Mouse (Mus musculus) embryonic facial prominence, embryonic 13.5 days (tissue): ENCODE measurements around the gene Tut7. TPM values are rescaled to one million over a fixed set of nuclear protein-coding genes. Genes with fewer than 3 reads are reported as not detected.
"Not testable (repeated sequence)": the region's sequence is repeated elsewhere in the genome, so short reads cannot be mapped to it uniquely, and the experiment has no call there.

ENCODE experiments used
- ATAC-seq: fragments of 200-750 bp; cut with Nextera tagmentation; 2 replicates; pipeline ENCODE4 v1.8.0; 2017; ENCODE audit warnings: low read depth; ENCODE audit not compliant: insufficient number of reproducible peaks, insufficient read depth, low FRiP score, low TSS enrichment
- H3K27ac ChIP-seq: fragments of 300-500 bp; sonication (generic); 2 replicates; pipeline ENCODE4 v1.5.1; 2015; ENCODE audit warnings: moderate library complexity, mild to moderate bottlenecking, inconsistent platforms
- H3K27me3 ChIP-seq: fragments of 300-500 bp; sonication (generic); 2 replicates; pipeline ENCODE4 v1.6.1; 2015; ENCODE audit warnings: mild to moderate bottlenecking, inconsistent platforms
- H3K36me3 ChIP-seq: fragments of 300-500 bp; sonication (generic); 2 replicates; pipeline ENCODE4 v1.6.1; 2015; ENCODE audit warnings: mild to moderate bottlenecking, inconsistent platforms
- H3K4me1 ChIP-seq: fragments of 300-500 bp; sonication (generic); 2 replicates; pipeline ENCODE4 v1.6.1; 2015; ENCODE audit warnings: inconsistent platforms
- H3K4me2 ChIP-seq: fragments of 300-500 bp; sonication (generic); 2 replicates; pipeline ENCODE4 v1.6.1; 2015; ENCODE audit warnings: moderate library complexity, mild to moderate bottlenecking, inconsistent platforms
- H3K4me3 ChIP-seq: fragments of 300-500 bp; sonication (generic); 2 replicates; pipeline ENCODE4 v1.5.1; 2015; ENCODE audit warnings: mild to moderate bottlenecking, inconsistent platforms
- H3K9ac ChIP-seq: fragments of 300-500 bp; sonication (generic); 2 replicates; pipeline ENCODE4 v1.6.1; 2015; ENCODE audit warnings: mild to moderate bottlenecking, inconsistent platforms
- H3K9me3 ChIP-seq: fragments of 300-500 bp; sonication (generic); 2 replicates; pipeline ENCODE4 v1.6.1; 2016; ENCODE audit warnings: inconsistent platforms
- WGBS: fragments of 180-500 bp; shearing (Covaris S2); methylation state at CpG from one replicate; pipeline ENCODE4 v1.1.7; 2015; ENCODE audit warnings: mixed read lengths; 5-methylcytosine and 5-hydroxymethylcytosine counted together
- polyA plus RNA-seq: library from polyadenylated mRNA; unstranded; fragments of >200 nt; fragmentation: Nextera tagmentation; extraction: Ambion mirVana; gene quantifications from 2 replicates; pipeline ENCODE4 v1.2.1, GENCODE M21; 2015

Gene Tut7
- polyA plus RNA-seq, 1 experiment from 2014 or later: 54.2 TPM

GRCm38 (mm10) chr13:59750310-59750709, 72.6 kb downstream of the Tut7 start:
- no peak overlapping the region for H3K4me3 ChIP-seq
- no peak overlapping the region for H3K4me2 ChIP-seq
- H3K9me3 ChIP-seq: no peaks in the 10 kb centered on the region
- WGBS: 43% methylated on average over 12 of the region's 12 CpGs
- no peaks in the 10 kb centered on the region for H3K27me3 ChIP-seq
- no peak for ATAC-seq
- peaks cover 14% of the 10 kb centered on the region; the same call in 1 of the 2 replicates for H3K4me1 ChIP-seq
- H3K36me3 ChIP-seq: peaks cover 16% of the 10 kb centered on the region
- no peak overlapping the region for H3K9ac ChIP-seq
- no peak overlapping the region for H3K27ac ChIP-seq

GRCm38 (mm10) chr13:59746711-59747110, 76.2 kb downstream of the Tut7 start, which contains the start of gene 1700014D04Rik:
TSS of gene 1700014D04Rik (minus strand) at chr13:59746752.
- Histone ChIP-seq H3K9ac (no peak within 1 kb of the TSS), H3K4me2 (no peak within 1 kb of the TSS), H3K4me1 (peaks cover 14% of the 10 kb centered on the region; the same call in 1 of the 2 replicates), H3K4me3 (no peak within 1 kb of the TSS), H3K36me3 (no peaks in the 10 kb centered on the region), H3K9me3 (no peaks in the 10 kb centered on the region), H3K27ac (no peak within 1 kb of the TSS), H3K27me3 (no peaks in the 10 kb centered on the region)
- no peak for ATAC-seq
- 78% methylated on average over 9 of the region's 9 CpGs for WGBS

GRCm38 (mm10) chr13:59746164-59746563, 76.8 kb downstream of the Tut7 start:
- Histone ChIP-seq H3K36me3 (no peaks in the 10 kb centered on the region), H3K4me3 (no peak overlapping the region), H3K4me1 (peaks cover 13% of the 10 kb centered on the region; the same call in 1 of the 2 replicates), H3K9ac (no peak overlapping the region), H3K27me3 (no peaks in the 10 kb centered on the region), H3K27ac (no peak overlapping the region), H3K9me3 (no peaks in the 10 kb centered on the region), H3K4me2 (no peak overlapping the region)
- WGBS: 75% methylated on average over 6 of the region's 6 CpGs
- ATAC-seq: no peak

- 81% methylated on average over 6 of the region's 6 CpGs for WGBS
- ATAC-seq: no peak
Measured at GRCm38 (mm10) chr13:59745462-59745861, 77.5 kb downstream of the Tut7 start.

GRCm38 (mm10) chr13:59741697-59742096, 81.2 kb downstream of the Tut7 start:
- H3K9me3 ChIP-seq: no peaks in the 10 kb centered on the region
- ATAC-seq: no peak
- H3K9ac ChIP-seq: no peak overlapping the region
- no peaks in the 10 kb centered on the region for H3K4me1 ChIP-seq
- no peak overlapping the region for H3K4me3 ChIP-seq
- no peak overlapping the region for H3K4me2 ChIP-seq
- no peaks in the 10 kb centered on the region for H3K36me3 ChIP-seq
- WGBS: 76% methylated on average over 10 of the region's 10 CpGs
- H3K27me3 ChIP-seq: no peaks in the 10 kb centered on the region
- no peak overlapping the region for H3K27ac ChIP-seq

More at GRCm38 (mm10) chr13:59745462-59745861, 77.5 kb downstream of the Tut7 start:
- peaks cover 6% of the 10 kb centered on the region; the same call in 1 of the 2 replicates for H3K4me1 ChIP-seq
- H3K36me3 ChIP-seq: no peaks in the 10 kb centered on the region
- no peak overlapping the region for H3K9ac ChIP-seq
- H3K27ac ChIP-seq: no peak overlapping the region
- no peaks in the 10 kb centered on the region for H3K9me3 ChIP-seq
- H3K4me3 ChIP-seq: no peak overlapping the region
- H3K27me3 ChIP-seq: no peaks in the 10 kb centered on the region
- no peak overlapping the region for H3K4me2 ChIP-seq

GRCm38 (mm10) chr13:59741096-59741495, 81.9 kb downstream of the Tut7 start:
- no peaks in the 10 kb centered on the region for H3K4me1 ChIP-seq
- H3K4me2 ChIP-seq: no peak overlapping the region
- no peak overlapping the region for H3K27ac ChIP-seq
- no peaks in the 10 kb centered on the region for H3K9me3 ChIP-seq
- no peak overlapping the region for H3K4me3 ChIP-seq
- H3K27me3 ChIP-seq: no peaks in the 10 kb centered on the region
- no peaks in the 10 kb centered on the region for H3K36me3 ChIP-seq
- WGBS: 89% methylated on average over 11 of the region's 11 CpGs
- H3K9ac ChIP-seq: no peak overlapping the region
- no peak for ATAC-seq

GRCm38 (mm10) chr13:59739397-59739796, 83.5 kb downstream of the Tut7 start:
- H3K4me3 ChIP-seq: no peak overlapping the region
- peaks cover 4% of the 10 kb centered on the region; the same call in 1 of the 2 replicates for H3K4me1 ChIP-seq
- no peak overlapping the region for H3K27ac ChIP-seq
- no peak for ATAC-seq
- H3K4me2 ChIP-seq: no peak overlapping the region
- no peaks in the 10 kb centered on the region for H3K36me3 ChIP-seq
- no peak overlapping the region for H3K9ac ChIP-seq
- WGBS: 96% methylated on average over 4 of the region's 4 CpGs
- H3K9me3 ChIP-seq: no peaks in the 10 kb centered on the region
- H3K27me3 ChIP-seq: no peaks in the 10 kb centered on the region

- Histone ChIP-seq H3K36me3 (no peaks in the 10 kb centered on the region), H3K4me1 (peaks cover 4% of the 10 kb centered on the region; the same call in 1 of the 2 replicates), H3K9me3 (no peaks in the 10 kb centered on the region), H3K4me2 (no peak overlapping the region), H3K4me3 (no peak overlapping the region), H3K27ac (no peak overlapping the region), H3K27me3 (no peaks in the 10 kb centered on the region), H3K9ac (no peak overlapping the region)
- ATAC-seq: no peak
- 82% methylated on average over 2 of the region's 2 CpGs for WGBS
Measured at GRCm38 (mm10) chr13:59738455-59738854, 84.5 kb downstream of the Tut7 start.

GRCm38 (mm10) chr13:59735190-59735589, 87.8 kb downstream of the Tut7 start:
- Histone ChIP-seq H3K36me3 (no peaks in the 10 kb centered on the region), H3K4me3 (no peak overlapping the region), H3K9me3 (no peaks in the 10 kb centered on the region), H3K9ac (no peak overlapping the region), H3K27me3 (no peaks in the 10 kb centered on the region), H3K4me1 (peaks cover 4% of the 10 kb centered on the region; the same call in 1 of the 2 replicates), H3K27ac (no peak overlapping the region), H3K4me2 (no peak overlapping the region)
- 24% methylated on average over 3 of the region's 3 CpGs for WGBS
- ATAC-seq: peak; percentile 49; the same call in 1 of the 2 replicates

- 28% methylated on average over 6 of the region's 6 CpGs for WGBS
- not testable (repeated sequence) for H3K4me1 ChIP-seq, H3K9ac ChIP-seq, ATAC-seq, H3K4me3 ChIP-seq, H3K4me2 ChIP-seq, H3K27me3 ChIP-seq, H3K27ac ChIP-seq, H3K36me3 ChIP-seq, H3K9me3 ChIP-seq
Measured at GRCm38 (mm10) chr13:59734347-59734746, 88.6 kb downstream of the Tut7 start.

GRCm38 (mm10) chr13:59733936-59734335, 89.0 kb downstream of the Tut7 start:
- no peak for ATAC-seq

GRCm38 (mm10) chr13:59731652-59732051, 91.3 kb downstream of the Tut7 start, which contains the start of gene Spata31d1d:
TSS of gene Spata31d1d (minus strand) at chr13:59731752.
- no peak within 1 kb of the TSS for H3K4me3 ChIP-seq
- no peak for ATAC-seq
- H3K4me1 ChIP-seq: peaks cover 6% of the 10 kb centered on the region; the same call in 1 of the 2 replicates
- H3K27me3 ChIP-seq: no peaks in the 10 kb centered on the region
- WGBS: 38% methylated on average over 7 of the region's 7 CpGs
- H3K9ac ChIP-seq: no peak within 1 kb of the TSS
- H3K27ac ChIP-seq: no peak within 1 kb of the TSS
- no peaks in the 10 kb centered on the region for H3K36me3 ChIP-seq
- H3K4me2 ChIP-seq: no peak within 1 kb of the TSS
- no peaks in the 10 kb centered on the region for H3K9me3 ChIP-seq

More at GRCm38 (mm10) chr13:59733936-59734335, 89.0 kb downstream of the Tut7 start:
- Histone ChIP-seq H3K36me3 (no peaks in the 10 kb centered on the region), H3K9me3 (no peaks in the 10 kb centered on the region), H3K4me3 (no peak overlapping the region), H3K27me3 (no peaks in the 10 kb centered on the region), H3K4me2 (no peak overlapping the region), H3K9ac (no peak overlapping the region), H3K4me1 (peaks cover 4% of the 10 kb centered on the region; the same call in 1 of the 2 replicates), H3K27ac (no peak overlapping the region)
- WGBS: 67% methylated on average over 4 of the region's 4 CpGs
